15 mouse cellular contexts compared by ENCODE assay signal in the genomic region with DNA sequence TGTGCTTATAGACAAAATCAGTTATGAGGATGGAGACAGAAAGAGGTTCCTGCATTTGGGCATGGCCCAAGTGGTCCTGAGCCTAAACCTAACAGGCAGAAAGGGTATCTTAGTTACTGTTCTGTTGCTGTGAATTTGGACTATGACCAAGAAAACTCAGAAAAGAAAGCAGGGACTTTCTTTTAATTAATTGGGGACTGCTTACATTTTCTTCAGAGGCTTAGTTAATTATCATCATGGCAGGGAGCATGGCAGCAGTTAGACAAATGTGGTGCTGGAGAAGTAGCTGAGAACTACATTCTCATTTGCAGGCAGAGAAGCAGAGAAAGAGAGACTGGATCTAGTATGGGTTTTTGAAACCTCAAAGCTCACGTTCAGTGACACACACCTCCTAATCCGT.
"Had no signal": no experiment of that assay in that cellular context is flagged by ENCODE, and none has a peak within 500 bp of the region (broad histone marks: within the 10 kb centered on the region; RNA-seq: fewer than 3 reads in every experiment).

No protein-coding gene starts in this region.

- H3K4me1 ChIP-seq: limb, embryonic 12.5 days; midbrain, embryonic 12.5 days; neural tube, embryonic 12.5 days had no signal

- H3K9me3 ChIP-seq: limb, embryonic 12.5 days; midbrain, embryonic 12.5 days; neural tube, embryonic 12.5 days had no signal

- DNase-seq: kidney, adult 9 months; kidney, postnatal 4 days; liver; lung, adult 18-20 months; retina, postnatal 1 day; right cerebral cortex, postnatal 4 days; spleen, adult 18-20 months; thymus, adult 2 months; thymus, postnatal 25 days had no signal

- H3K27me3 ChIP-seq: limb, embryonic 12.5 days; midbrain, embryonic 12.5 days; neural tube, embryonic 12.5 days had no signal

- H3K36me3 ChIP-seq: neural tube, embryonic 12.5 days had no signal

- H3K4me2 ChIP-seq: limb, embryonic 12.5 days; midbrain, embryonic 12.5 days; neural tube, embryonic 12.5 days had no signal

- H3K27ac ChIP-seq: kidney, postnatal 0 days; limb, embryonic 12.5 days; liver, embryonic 14.5 days; midbrain, embryonic 12.5 days; neural tube, embryonic 12.5 days had no signal

- H3K9ac ChIP-seq: limb, embryonic 12.5 days; liver, embryonic 14.5 days; midbrain, embryonic 12.5 days; neural tube, embryonic 12.5 days had no signal

- H3K4me3 ChIP-seq: limb, embryonic 12.5 days; midbrain, embryonic 12.5 days; myocyte; neural tube, embryonic 12.5 days had no signal
